Mouse (Mus musculus) layer of hippocampus, adult 11-12 months (tissue): ENCODE results near the gene Cyren.

Experiments used
- DNase-seq: peaks from one replicate; pipeline ENCODE4 v3.0.0; 2022; ENCODE audit warnings: low spot score

Gene Cyren

GRCm38 (mm10) chr6:34877509-34878321 lies at the start of gene Cyren:
Cyren (minus strand) TSS chr6:34878060.
- peak; percentile 91 for DNase-seq

- no peak for DNase-seq
Measured at GRCm38 (mm10) chr6:34927594-34927993, 49.7 kb upstream of the Cyren start.

- peak; percentile 81 for DNase-seq
Measured at GRCm38 (mm10) chr6:34927156-34927555, 49.3 kb upstream of the Cyren start.

GRCm38 (mm10) chr6:34921941-34922340 lies 44.1 kb upstream of the Cyren start:
- DNase-seq, result peak; percentile 47

- DNase-seq, result no peak
Measured at GRCm38 (mm10) chr6:34920631-34921030, 42.8 kb upstream of the Cyren start.

GRCm38 (mm10) chr6:34919956-34920355 lies 42.1 kb upstream of the Cyren start, which contains the start of gene Stra8:
Stra8 (plus strand) TSS chr6:34920163.
- DNase-seq, result no peak

GRCm38 (mm10) chr6:34919146-34919545 lies 41.3 kb upstream of the Cyren start:
- DNase-seq, result no peak

GRCm38 (mm10) chr6:34914462-34914861 lies 36.6 kb upstream of the Cyren start:
- no peak for DNase-seq

- no peak for DNase-seq
Measured at GRCm38 (mm10) chr6:34913341-34914040, 35.6 kb upstream of the Cyren start.

- DNase-seq, result peak; percentile 94
Measured at GRCm38 (mm10) chr6:34910371-34911219, 32.7 kb upstream of the Cyren start, which contains the start of gene Wdr91. Wdr91 (minus strand) TSS chr6:34910876.

- DNase-seq, result no peak
Measured at GRCm38 (mm10) chr6:34909631-34910345, 31.9 kb upstream of the Cyren start.

GRCm38 (mm10) chr6:34907696-34908260 lies 29.9 kb upstream of the Cyren start:
- DNase-seq, result no peak

GRCm38 (mm10) chr6:34907121-34907614 lies 29.3 kb upstream of the Cyren start:
- DNase-seq, result no peak

GRCm38 (mm10) chr6:34906661-34907060 lies 28.8 kb upstream of the Cyren start:
- no peak for DNase-seq

- DNase-seq, result no peak
Measured at GRCm38 (mm10) chr6:34906125-34906524, 28.3 kb upstream of the Cyren start.

GRCm38 (mm10) chr6:34904361-34904760 lies 26.5 kb upstream of the Cyren start:
- no peak for DNase-seq

- no peak for DNase-seq
Measured at GRCm38 (mm10) chr6:34903851-34904250, 26.0 kb upstream of the Cyren start.

GRCm38 (mm10) chr6:34903441-34903840 lies 25.6 kb upstream of the Cyren start:
- DNase-seq, result no peak

- DNase-seq, result no peak
Measured at GRCm38 (mm10) chr6:34902578-34902977, 24.7 kb upstream of the Cyren start.

GRCm38 (mm10) chr6:34901911-34902444 lies 24.1 kb upstream of the Cyren start:
- no peak for DNase-seq

- no peak for DNase-seq
Measured at GRCm38 (mm10) chr6:34900990-34901389, 23.1 kb upstream of the Cyren start.
